Mouse (Mus musculus) CD4-positive helper T cell, adult 2 months (primary cell): ENCODE measurements around the gene Hpca.

Experiments
- DNase-seq: peaks from one replicate; pipeline ENCODE4 v3.0.0-alpha.2; 2012; ENCODE audit warnings: low read depth, missing footprints, low spot score

The Hpca gene

DNA sequence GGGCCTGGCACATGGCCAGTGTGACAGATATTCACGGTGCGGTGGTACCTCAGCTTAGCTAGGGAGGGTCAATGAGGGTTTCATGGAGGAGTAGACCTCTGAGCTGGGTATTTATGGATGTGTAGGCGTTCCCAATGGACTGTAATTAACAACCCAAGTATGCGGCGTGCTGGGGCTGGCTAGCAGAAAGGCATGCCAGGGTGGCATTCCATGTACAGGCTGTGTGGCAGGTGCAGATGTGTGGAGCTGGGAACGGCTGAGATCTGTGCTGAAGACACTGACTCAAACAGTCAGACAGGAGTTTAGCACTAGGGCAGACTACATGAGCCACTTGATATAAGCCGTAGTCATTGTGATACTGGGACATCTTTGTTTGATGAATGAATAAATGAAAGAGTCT lies 13.2 kb downstream of the Hpca start:
- DNase-seq, result no peak

DNA sequence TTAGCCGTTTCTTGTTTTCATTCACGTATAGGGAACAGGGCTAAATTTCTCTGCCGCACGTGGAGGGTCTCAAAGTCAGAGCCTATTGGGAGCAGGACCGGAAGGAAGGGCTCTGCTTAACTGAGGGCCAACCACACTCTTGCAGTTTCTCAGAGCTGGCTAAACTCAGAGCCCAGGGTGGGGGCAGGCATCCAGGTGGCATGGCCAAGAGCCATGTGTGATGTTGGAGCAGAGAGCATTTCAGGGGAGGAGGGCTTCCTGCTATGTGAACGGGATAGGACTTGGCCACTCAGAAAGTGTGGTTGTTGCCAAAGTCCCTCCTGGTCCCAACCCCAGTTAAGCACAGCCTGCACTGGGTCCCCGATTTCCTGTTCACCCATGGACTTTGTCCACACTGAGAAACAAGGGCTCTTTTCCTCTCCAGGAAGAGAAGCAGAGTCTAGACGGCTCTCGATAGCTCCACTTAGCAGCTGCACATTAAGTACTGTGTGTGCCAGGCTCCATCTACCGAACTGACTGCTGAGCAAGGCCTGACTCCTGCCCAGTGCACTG lies 14.4 kb downstream of the Hpca start:
- no peak for DNase-seq

DNA sequence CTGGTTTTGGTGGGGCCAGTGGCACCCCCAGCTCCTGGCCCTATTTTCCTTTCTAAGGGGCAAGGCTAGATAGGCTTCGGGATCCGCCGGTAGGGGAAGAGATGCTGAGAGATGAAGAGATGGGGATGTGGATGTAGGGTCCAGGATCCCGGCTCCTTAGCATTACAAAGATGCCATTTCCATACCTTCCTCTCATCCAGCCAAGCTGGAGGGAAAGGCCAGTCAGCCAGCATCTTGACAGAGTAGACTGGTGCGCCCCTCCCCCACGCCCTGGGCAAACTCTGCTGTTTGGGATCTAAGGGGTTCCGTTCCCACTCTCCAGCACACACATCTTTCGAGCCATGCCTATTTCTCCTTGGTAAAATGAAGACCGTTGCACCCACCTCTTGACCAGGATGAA lies 15.8 kb downstream of the Hpca start:
- no peak for DNase-seq

DNA sequence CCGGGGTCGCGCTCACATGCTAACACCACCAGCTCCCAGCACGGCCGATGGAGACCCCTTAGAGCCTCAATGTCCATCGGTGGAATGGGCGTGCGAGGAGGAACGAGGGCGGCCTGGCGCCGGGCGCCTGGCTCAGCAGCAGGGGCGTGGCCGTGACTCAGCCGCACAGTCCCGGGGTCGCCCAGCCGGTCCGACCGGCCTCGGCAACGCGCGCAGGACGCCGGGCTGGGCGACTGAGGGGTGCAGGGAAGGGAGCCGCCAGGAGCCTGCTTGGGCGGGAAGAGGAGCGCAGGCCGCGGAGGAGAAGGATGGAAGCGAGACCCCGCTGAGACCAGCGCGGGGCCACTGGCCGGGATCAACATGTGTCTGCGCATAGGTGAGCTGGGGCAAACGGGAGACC lies 16.5 kb downstream of the Hpca start, which contains the start of gene Tmem54:
Gene Tmem54, plus strand, starts transcription at position 193 of the 400 bp plus-strand sequence.
- DNase-seq, result no peak

DNA sequence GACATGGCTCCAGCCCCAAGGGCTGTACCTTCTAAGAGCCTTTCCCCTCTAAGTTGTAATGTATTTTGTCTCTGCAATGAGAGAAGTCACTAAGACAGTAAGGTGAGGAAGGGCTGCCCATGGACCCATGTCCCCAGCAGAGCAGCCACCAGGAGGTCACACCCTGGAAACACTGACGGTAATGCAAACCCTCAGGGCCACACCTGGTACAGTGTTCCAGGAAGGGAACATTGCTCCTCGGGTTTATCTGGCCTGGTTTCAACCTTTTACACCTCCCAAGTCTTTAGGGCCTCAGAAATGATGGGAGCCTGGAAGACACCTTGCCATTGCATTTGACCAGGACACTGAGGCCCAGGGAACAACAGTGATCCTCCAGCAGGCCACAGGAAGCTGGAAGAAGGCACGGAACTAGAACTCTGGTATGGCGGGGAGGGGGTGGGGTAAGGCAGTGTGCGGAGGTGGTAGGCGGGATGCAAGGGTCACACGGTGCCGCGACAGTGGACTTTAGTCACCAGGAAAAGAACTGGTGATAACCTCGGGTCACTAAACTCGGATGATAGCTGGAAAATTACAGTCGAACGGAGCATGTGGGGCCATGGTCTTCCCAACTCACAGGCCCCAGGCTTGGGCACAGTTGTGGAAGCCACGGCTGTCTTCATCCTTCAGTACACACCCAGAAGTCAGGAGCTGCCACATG lies 19.6 kb downstream of the Hpca start:
- no peak for DNase-seq

DNA sequence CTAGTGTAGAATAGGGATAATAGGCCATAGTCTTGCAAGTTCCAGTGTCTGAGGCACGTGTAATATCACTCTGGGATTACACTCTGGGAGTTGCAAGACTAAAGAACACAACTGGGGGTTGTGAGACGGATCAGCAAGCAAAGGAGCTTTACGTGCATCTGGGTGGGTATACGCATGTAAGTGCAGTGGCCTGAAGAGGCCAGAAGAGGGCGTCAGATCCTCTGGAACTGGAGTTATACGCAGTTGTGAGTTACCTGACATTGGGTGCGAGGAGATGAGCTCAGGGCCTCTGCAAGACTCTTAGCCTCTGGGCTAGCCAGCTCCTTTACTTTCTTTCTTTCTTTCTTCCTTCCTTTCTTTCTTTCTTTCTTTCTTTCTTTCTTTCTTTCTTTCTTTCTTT lies 24.8 kb downstream of the Hpca start:
- DNase-seq, result no peak

DNA sequence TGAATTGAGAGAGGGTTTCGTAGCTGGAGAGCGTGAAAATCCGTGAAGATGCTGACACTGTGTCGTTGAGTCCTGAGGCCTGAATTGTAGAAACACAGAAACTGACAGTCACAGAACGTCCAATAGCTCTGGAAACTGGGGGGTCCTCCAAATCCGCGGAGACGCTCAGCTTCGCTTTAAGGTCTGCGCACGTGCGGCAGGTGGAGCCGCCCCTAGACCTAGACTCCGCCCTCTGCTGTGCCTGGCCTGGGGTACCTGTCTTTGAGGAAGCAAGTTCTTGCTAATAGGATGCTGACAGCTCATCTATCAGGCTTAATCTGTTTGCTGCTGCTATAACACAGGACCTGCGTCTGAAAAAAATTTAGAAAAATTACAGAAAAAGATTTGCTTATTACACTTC lies 26.6 kb downstream of the Hpca start:
- no peak for DNase-seq

DNA sequence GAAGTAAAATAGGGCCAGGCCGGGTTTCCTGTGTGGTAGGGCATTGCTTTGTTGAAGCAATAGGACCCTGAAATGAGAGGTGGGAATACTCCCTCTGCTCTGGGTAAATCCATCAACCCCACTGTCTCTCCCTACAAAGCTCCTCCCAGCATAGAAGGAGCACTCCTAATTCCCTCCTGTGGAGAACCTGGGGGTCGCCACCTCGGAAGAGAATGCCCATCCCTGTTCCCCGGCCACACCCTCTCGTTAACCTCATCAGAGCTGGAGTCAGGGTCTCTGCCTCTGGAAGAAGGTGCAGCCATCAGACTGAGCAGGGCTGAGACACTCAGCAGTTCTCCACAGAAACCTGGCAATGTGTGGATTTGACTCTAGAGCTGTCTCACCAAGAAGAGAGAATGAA lies 34.0 kb downstream of the Hpca start:
- DNase-seq, result no peak

DNA sequence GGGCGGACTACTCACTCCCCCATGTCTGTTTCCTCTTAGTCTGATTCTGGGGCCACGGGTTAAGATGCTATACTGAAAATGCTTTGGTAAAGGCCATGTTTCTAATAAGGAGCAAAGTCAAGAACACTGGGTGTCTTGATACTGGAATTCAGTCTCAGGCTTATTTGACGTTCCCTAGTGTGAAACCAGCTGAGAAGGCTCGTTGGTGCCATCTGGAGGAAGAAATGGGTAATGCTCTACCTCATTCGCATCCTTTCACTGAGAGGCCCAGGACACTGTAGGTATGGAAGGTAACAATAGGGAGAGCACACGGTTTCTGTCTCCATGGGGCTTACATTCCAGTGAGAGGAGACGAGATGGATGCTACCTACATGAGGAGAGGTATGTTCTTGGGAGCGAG lies 35.8 kb downstream of the Hpca start:
- peak; percentile 74 for DNase-seq

DNA sequence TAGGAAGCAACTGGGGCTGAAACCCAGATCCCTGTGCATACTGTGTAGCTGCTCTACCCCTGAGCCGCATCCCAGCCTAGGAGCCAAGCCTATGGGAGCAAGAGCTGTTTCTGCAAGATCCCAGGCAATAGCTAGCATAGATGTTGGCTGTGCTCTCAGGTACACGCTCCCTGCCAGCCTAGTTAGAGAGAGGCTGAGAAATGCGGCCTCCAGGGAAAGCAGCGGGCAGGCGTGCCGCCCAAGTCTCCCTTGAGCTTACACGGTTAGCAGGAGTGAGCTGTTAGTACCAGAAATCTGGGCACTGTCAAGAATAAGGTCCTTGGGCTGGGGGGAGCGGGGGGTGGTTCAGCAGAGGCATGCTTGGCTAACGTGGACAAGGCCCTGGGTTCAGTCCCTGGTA lies 36.9 kb downstream of the Hpca start:
- no peak for DNase-seq

DNA sequence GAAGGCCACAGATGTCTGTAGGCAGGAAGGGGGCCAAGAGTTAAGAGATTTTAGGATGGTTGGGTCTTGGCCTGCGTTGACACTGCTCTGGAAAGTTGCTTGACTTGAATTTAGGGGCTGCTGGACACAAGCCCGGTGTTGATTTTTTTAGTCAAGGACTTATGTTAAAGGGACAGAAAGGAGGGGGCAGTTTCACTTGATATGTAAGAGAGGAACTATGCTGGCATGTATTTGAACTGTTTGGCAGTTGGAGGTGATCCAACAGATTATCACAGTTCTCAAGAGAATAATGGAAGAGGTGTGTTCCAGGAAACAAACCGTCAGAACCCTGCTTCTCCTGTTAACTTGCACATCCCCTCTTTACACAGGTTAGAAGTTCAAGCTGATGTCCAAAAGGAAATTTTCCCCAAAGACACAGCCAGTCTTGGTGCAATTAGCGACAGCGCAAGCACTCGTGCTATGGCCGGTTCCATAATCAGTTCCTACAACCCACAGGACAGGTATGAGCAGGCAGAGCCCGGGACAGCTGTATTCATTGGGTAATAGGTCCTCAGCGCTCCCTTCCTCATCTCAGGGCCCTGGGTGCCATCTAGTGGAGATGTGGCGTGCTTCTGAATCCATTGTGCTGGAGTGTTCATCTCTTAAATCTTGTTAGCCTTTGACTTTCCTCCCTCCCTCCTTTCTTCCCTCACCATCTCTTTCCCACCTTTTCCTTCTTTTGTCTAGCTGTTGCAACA lies 39.3 kb downstream of the Hpca start:
- DNase-seq, result peak; percentile 75

DNA sequence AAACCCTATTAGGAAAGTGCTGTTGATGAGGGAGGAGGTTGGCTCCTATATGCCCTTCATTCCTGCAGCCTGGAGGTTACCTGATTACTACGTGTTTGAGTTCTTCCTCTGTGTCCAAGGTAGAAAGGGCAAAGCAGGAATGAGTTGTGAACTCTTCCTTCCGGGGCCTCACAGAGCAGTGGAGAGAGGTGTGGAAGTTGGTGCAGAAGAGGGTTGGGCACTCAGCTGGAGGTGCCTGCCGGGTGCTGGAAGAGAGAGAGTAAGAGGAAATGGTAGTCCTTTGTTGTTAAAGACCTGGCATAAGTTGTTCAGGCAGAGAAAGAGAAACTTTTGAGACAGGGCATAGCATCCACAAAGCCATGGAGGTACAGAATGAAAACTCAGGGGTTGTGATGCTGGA lies 39.9 kb downstream of the Hpca start:
- DNase-seq, result no peak

DNA sequence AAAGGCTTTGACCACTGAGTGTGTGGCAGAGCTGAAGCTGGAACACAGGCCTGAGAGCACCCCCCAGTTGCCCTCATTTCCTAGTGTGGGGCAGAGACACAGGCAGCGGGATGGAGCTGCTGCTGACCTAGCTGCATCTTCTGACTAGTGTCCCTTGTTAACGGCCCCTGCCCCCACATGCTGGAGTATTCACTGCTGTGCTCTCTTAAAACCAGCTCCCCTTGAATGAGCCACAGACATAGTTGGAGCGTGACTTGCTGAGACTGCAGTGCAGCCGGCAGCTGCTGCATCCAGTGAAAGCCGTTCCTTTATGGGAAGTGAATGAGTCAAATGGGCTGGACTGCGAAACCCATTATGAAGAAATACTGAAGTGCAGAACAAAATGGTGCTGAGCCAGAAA lies 40.3 kb downstream of the Hpca start:
- no peak for DNase-seq

DNA sequence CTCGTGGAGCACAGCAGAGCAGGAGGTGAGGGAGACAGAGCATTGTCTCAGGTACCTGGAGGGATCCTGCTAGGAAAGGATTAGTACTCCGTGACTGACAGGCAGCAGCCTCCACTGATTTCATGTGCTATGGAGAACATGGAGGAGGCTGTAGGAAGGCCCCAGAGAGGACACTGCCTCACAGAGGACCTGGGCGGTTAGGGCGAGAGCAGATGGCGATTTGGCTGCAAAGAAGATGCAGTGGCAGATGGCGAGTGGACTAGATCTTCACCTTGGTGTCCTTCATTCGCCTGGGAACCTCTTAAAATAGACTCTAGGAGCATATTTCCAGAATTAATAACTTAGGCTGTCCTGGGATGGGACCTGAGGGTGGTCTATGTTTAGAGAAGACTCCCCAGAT lies 40.8 kb downstream of the Hpca start:
- DNase-seq, result no peak

DNA sequence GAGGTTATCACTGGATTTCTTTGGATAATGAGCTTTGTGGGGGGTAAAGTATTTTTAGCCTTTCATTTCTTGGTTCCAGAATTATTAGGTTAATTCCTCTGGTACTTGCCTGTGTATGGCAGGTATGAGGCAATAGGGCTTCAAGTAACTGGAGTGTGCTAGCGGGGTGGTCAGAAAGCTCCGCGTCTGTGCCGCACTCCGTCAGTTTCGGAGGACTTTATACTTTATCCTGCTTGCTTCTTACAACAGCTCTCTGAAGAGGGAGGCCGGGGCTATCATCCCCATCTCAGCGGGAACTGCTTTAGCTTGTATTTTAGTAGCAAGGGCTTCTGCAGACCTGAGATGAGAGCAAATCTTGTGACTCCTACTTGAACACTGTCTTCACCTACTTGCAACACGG lies 42.7 kb downstream of the Hpca start:
- DNase-seq, result no peak

DNA sequence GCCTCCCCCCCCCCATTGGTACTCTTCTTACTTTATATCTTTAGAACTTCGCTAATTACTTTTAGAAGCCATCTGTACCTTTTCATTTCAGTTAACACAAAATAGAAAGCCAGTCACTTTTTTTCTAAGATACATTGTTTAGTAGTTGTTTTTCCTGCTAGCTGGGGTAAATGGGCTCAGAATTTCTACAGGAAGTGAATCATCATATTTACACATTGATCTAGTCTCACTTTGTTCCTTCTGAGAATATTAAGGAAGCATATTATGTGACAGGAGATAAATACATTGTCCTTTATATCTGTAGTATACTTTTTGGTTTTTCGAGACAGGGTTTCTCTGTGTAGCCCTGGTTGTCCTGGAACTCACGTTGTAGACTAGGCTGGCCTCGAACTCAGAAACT lies 53.0 kb downstream of the Hpca start:
- no peak for DNase-seq

DNA sequence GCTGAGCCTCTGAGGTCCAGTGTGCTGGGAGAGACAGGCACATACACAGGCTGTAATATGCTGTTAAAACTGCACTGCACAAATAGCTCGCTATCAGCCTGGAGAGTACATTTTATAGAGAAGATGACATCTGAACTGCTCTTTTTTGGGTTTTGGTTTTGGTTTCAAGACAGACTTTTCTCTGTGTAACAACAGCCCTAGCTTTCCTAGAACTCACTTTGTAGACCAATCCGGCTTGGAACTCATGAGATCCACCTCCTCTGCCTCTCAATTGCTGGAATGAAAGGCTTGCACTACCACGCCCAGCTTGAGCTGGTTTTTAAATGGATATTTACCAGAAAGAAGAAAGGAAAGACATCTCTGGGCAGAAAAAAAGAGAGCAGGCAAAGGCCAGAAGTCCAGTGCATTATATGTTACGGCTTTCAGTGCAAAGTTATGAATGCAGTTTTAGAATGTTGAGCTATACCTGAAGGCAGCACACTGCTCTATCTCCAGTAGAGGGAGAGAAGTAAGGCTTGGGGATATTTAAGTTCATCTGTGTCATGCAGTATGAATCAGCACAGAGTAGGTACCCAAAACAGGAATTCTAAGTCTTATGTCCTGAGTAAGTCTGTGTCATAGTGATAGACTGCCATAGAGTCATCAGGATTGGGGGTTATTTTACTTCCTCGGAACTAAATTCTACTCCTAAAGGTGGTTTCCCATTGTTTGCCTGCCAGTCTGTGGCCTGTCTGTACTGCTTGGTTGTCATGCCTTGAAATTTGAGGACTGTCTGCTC lies 54.0 kb downstream of the Hpca start:
- DNase-seq, result no peak

DNA sequence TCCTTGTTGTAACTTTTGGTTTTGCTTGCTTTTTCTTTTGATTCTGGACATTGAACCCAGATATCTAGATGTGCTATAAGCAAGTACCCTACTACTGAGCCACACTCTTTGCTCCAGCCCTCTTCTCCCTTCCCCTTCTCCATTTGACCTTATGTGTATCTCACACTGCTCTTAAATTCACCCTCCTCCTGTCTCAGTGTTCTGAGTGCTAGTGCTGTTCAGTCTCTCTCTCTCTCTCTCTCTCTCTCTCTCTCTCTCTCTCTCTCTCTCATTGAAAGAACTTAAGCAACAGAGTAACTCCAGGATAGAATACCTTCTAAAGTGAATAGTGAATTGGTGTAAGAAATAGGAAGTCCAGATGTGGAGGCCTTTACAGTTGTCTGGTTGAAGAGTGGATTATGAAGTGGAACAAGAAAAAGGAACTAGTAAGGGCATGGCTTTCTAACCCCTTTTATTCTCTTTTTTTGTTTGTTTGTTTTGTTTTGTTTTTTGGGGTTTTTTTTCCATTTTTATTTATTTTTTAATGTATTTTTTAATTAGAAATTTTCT lies 56.1 kb downstream of the Hpca start:
- no peak for DNase-seq

DNA sequence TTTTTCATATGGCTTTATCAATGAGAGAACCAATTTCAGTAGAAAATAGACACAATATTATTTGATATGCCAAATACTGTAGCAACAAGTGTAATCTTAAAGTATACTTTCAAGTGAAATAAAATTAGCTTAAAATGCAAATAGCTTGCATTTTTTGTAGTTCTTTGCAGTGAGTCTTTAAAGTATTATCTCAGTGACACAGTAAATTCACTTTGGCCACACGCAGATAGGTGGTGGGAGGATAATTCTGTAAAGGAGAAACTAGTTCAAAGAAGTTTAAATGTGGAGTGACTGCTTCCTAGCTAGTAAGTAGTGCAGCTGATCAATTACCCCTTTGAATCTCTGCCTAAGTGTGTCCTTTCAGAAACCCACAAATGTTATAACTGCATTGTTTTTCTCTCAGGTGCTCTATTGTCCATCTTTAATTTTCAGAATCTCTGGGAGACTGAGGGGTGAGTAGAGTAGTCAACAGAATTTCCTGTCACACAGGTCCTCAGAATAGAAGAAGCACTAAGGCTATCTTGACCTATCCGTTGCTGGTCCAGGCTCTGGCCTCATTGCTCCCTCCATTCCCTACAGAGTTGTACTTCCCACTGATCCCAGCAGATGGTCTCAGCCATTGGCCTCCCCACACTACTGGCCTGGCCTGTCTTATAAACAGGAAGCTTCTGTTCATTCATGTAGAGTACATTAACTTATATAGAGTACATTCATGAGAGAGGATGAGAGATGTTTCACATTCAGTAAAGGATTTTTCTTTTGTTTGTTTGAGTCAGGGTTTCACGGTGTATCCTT lies 59.4 kb downstream of the Hpca start:
- no peak for DNase-seq
